Mouse (Mus musculus) layer of hippocampus, adult 2 months (tissue): Measurements from ENCODE around the gene Pck2. TPM values are rescaled to one million over a fixed set of nuclear protein-coding genes. Genes with fewer than 3 reads are reported as not detected.
A peak's percentile ranks its signal among the peaks of the same experiment; 100 is the strongest.

Experiments used
- DNase-seq, 2 experiments: peaks; one replicate each; pipeline ENCODE4 v3.0.0; 2022; ENCODE audit warnings: low spot score in 2 of 2
- H3K27ac ChIP-seq: fragments of 200-600 bp; 2 replicates; pipeline ENCODE4 v1.8.1; 2022
- H3K4me3 ChIP-seq: fragments of 200-600 bp; 2 replicates; pipeline ENCODE4 v1.8.1; 2022; ENCODE audit warnings: mild to moderate bottlenecking
- CTCF ChIP-seq: fragments of 200-600 bp; conservative IDR thresholded peaks from 2 replicates; pipeline ENCODE4 v1.8.1; 2022; ENCODE audit warnings: antibody characterized with exemption, mild to moderate bottlenecking, moderate library complexity
- long read RNA-seq, 2 experiments: library from polyadenylated mRNA; stranded (forward); transcript quantifications; one replicate each; pipeline ENCODE4 v2.0.0; 2021; ENCODE audit warnings: borderline mapping rate in 2 of 2
- total RNA-seq, 2 experiments: library from RNA; stranded (reverse); gene quantifications; 2 replicates each; pipeline ENCODE4 v1.2.3; 2021

The Pck2 gene
- total RNA-seq = 10 to 100 TPM; 45.0 to 47.6 TPM
- long read RNA-seq, experiment 1, transcript Pck2-201 (10 exons, 3,400 nt) = major isoform, 17 of 26 reads
- long read RNA-seq, experiment 1, partial matches to known transcripts = 2 of 26 reads
- long read RNA-seq, experiment 1, other reads (novel, unspliced or antisense) = 7 of 26 reads
- long read RNA-seq, experiment 2, transcript Pck2-201 (10 exons, 3,400 nt) = major isoform, 29 of 36 reads
- long read RNA-seq, experiment 2, partial matches to known transcripts = 1 of 36 reads
- long read RNA-seq, experiment 2, other reads (novel, unspliced or antisense) = 6 of 36 reads

DNA sequence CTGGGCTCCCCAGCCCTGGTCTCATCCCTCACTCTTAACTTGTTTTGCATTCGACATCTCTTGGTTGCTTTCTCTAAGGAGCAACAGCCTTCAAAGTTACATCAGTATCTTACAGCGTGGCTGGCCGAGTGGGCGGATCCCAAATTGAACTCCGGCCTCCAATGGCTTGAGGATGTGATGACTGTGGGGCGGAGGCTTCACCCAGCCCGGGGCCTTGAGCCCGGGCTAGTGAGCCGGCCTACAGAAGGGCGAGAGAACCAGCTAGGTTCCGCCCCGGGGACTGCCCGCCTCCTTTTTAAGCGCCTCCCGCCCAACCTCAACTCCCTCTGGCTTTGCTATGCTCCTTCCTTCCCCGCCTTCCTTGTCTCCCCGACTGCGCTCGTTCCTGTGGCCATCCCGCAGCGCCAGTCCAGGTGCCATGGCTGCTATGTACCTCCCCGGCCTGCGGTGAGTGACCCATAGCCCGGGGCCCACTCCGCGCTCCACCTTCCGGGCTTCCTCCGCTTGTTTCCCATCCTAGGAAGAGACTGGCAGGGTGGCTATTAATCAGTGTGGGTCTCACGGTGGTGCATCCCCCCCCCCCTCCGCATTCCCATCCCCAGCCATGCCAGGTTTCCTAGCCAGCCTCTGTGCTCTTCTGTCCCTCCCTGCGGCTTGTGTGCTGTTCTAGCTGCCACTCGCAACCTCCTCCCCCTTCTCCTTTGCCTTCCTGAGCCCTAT, at the start of gene Pck2:
Gene Pck2 (plus strand): TSS at position 200 of the 720 bp plus-strand sequence.
- H3K27ac ChIP-seq = peak within 1 kb of the TSS; percentile 92
- peak within 1 kb of the TSS; percentile 80 for H3K4me3 ChIP-seq
- peak; percentile 63 to 77 for DNase-seq
- TF ChIP-seq CTCF = no peak

DNA sequence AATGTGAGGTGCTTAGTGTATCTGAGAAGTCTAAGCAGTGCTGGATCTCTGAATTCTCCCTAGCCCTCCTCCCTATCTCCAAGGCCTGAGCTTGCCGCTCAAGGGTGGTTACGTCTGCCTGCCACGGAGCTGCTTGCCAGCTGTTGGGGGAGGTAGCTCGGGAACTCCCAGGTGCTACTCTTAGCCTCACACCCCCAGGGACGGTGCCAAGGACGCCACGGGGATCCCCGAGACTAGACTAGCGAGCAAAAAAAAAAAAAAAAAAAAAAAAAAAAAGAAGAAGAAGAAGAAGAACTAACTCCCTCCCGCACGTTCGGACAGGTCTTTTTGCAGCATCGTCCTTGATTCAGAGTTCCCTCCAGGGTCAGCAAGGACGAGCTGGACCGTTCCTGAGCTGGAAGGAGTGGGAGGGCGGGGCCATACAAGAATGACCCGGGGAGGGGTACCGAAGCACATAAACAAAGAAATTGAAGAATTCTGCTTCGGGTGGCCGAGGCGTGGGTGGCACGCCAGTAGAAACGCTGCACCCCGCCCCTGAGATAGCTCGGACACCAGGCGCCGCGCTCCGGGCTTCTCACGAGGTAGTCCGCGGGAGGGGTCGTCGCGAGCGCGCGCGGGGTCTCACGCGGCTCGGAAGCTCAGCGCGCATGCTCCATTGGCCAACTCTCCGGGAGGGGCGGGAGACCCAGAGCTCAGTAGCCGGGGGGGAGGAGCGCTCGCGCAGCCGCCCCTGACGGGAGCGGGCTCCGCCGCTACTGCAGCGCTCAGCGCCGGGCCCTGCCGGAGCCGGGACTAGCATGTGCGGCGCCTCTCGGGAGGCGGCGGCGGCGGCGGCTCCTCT, 49.5 kb upstream of the Pck2 start, which contains the start of gene Carmil3:
Gene Carmil3 (plus strand): TSS at position 291 of the 841 bp plus-strand sequence.
- peak within 1 kb of the TSS; percentile 84 for H3K4me3 ChIP-seq
- DNase-seq = peak; percentile 80 to 86
- H3K27ac ChIP-seq = peak within 1 kb of the TSS; percentile 94
- peak; percentile 13; the same call in 1 of the 2 replicates for TF ChIP-seq CTCF

DNA sequence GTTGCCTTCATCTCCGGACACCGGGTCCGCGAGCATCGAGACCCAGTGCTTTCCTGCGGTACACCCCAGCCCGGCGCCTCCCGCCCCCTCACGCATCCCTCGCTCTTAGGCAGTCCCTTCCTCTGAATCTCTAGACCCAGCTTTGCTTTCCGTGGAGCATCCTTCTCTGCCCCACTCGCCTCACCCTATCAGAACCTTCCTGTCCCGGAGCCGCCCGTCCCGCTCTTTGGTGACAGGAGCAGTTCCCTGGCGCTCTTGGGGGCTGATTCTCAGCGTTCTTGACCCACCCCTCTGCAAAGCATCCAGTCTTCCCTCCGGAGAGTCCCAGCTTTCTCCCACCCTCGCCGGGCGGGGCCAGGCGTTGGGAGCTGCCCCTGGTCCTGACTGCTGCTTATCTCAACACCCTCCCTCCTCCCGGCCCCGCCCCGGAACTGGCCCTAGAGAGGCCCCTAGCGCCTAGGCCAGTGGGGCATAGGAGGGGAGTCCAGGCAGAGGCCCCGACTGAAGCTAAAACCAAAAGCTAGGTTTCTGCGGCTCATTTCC, 48.7 kb upstream of the Pck2 start:
- Histone ChIP-seq H3K4me3 (peak overlapping the region; percentile 84), H3K27ac (peak overlapping the region; percentile 94)
- peak; percentile 67 to 74 for DNase-seq
- TF ChIP-seq CTCF = no peak

DNA sequence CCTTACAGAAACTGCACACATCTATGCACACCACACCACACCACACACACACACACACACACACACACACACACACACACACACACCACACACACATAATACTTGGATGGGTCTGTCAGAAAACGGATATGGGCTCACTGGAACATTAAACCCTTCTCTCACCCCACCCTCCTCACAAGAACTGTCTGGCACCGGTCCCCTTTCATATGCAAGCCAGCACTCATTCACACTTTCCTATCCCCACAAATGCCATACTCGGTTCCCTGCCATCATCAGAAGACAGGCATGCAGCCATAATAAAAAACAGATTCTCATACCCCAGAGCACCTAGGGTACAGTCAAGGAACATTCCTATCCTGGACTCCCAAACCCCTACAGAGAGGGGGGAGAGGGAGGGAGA, 48.0 kb upstream of the Pck2 start:
- Histone ChIP-seq H3K4me3 (no peak overlapping the region), H3K27ac (no peak overlapping the region)
- DNase-seq = no peak
- TF ChIP-seq CTCF = no peak

DNA sequence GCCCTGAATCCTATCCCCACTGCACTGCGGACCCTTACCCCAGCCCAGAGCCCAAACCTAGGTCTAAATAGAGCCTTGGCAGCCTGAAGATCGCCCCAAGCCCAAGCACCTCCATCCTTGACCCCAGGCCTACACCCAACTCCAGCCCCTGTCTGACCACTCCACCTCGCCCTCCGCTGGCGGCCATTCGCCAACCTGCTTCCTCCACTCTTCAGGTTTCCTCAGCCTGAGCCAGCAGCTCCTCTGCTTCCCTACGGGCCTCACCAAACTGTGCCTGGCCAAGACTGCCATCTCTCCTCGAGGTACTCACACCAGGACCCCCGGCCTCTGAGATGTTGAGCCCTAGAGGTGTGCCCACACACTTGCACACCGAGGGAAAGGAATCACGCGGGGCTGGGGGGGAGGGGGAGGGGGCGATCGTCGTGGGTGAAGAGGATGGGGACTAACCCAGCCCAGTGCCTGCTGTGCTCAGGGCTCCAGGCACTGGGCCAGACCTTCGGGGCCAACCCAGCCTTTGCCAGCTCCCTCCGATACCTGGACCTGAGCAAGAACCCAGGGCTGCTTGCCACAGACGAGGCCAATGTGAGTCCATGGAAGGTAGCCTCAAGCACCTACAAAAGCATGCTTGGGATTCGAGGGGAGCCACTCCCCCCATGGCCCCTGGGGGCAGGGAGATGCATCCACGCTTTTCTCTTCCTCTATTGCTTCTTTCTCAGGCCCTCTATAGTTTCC, 44.4 kb upstream of the Pck2 start:
- TF ChIP-seq CTCF = no peak
- Histone ChIP-seq H3K4me3 (no peak overlapping the region), H3K27ac (no peak overlapping the region)
- DNase-seq = no peak

DNA sequence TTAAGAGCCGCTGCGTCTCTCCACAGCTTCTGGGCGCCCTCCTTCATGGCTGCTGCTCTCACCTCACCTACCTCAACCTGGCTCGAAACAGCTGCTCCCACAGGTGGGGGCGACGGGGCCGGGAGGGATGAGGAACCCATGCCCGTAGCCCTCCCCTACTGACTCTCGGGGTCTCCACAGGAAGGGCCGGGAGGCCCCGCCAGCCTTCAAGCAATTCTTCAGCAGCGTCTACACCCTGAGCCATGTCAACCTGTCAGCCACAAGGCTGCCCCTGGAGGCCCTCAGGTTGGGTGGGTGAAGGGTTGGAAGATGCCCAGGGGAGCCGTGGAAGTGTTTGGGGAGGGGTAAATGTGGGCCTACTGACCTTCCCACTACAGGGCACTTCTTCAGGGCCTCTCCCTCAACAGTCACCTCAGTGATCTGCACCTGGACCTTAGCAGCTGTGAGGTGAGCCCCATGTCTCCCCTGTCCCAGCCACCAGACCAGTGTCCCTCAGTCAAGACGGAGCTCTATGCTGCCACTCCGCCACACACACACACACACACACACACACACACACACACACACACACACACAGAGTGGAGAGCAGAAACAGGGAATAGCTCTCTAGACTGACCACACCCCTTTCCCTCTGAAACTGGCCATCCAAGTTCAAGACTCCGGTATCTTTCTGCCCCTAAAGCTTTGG, 43.2 kb upstream of the Pck2 start:
- no peak overlapping the region for H3K27ac ChIP-seq
- DNase-seq = no peak
- no peak overlapping the region for H3K4me3 ChIP-seq
- no peak for TF ChIP-seq CTCF

DNA sequence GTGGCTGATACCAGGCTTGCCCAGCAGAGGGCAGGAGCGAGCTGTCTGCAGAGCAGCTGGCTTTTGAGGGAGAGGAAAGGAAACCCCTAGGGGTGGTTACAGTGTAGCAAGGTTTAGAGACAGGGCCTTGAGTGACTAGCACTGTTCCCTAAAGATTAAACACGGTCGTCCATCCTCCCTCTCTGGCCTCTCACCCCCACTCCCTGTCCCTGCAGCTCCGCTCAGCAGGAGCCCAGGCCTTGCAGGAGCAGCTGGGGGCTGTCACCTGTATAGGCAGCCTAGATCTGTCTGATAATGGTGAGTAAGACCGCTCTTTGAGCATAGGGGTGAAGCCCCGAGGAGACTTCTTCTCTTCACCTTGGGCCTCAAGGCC, 42.6 kb upstream of the Pck2 start:
- DNase-seq = peak; percentile 84 to 93
- TF ChIP-seq CTCF = peak; percentile 88
- H3K27ac ChIP-seq = peak overlapping the region; percentile 6; the same call in 1 of the 2 replicates

DNA sequence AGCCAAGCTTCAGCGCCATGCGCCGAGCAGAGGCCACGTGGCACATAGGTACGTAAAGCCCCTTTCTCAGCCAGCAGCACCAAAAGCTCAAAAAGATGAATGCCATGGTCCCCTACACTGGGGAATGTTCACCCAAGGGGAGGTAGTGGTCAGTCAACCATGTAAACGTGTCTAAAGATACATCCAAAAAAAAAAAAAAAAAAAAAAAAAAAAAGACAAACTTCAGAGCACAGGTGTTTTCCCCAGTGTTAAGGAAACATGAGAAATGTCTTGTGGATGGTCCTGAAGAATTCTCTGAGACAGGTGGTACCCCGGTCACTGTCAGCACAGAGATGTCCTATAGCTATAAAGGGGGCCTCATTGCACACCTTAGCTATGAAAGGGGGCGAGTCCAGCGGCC, 34.5 kb upstream of the Pck2 start:
- Histone ChIP-seq H3K27ac (no peak overlapping the region), H3K4me3 (no peak overlapping the region)
- no peak for TF ChIP-seq CTCF
- no peak for DNase-seq

More for the DNA sequence above, 42.6 kb upstream of the Pck2 start:
- no peak overlapping the region for H3K4me3 ChIP-seq

DNA sequence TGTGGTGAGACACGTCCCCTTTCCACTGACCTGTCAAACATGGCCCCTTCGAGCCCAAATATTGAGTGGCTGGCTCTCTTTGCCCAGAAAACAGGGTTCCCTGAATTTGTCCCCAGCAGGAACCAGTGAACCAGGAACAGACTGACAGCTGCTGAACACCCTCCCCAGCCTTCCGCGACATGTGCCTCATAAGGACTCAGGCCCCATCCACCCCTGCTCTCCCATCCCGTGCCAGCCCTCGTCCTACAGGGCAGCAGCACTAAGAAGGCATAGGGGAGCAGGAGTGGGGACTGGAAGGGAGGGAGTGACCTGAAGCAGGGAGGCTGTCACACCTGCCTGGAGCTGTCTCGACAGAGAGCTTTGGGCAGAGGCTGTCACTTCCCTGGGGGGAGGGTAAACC, 32.3 kb upstream of the Pck2 start:
- H3K27ac ChIP-seq = peak overlapping the region; percentile 69
- no peak for TF ChIP-seq CTCF
- no peak overlapping the region for H3K4me3 ChIP-seq
- DNase-seq = no peak

DNA sequence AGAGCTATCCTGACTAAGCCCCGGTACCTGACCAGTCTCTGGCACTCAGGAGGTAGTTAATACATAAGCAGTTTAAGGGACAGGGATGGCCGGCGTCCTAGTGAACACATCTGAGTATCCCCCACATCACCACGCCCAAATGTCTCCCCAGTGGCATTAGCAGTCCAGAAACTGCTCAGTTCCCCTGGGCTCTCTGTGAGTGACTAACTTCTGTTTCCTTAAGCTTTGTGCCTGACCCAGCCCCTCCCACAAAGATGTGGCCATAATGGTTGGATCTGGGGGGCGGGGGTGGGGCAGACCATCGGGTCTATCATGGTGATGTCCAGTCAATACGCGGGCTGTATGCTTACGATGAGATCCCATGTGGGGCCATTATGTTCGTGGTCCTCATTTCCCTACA, 30.5 kb upstream of the Pck2 start:
- TF ChIP-seq CTCF = no peak
- H3K27ac ChIP-seq = peak overlapping the region; percentile 100
- H3K4me3 ChIP-seq = peak overlapping the region; percentile 35
- no peak for DNase-seq

DNA sequence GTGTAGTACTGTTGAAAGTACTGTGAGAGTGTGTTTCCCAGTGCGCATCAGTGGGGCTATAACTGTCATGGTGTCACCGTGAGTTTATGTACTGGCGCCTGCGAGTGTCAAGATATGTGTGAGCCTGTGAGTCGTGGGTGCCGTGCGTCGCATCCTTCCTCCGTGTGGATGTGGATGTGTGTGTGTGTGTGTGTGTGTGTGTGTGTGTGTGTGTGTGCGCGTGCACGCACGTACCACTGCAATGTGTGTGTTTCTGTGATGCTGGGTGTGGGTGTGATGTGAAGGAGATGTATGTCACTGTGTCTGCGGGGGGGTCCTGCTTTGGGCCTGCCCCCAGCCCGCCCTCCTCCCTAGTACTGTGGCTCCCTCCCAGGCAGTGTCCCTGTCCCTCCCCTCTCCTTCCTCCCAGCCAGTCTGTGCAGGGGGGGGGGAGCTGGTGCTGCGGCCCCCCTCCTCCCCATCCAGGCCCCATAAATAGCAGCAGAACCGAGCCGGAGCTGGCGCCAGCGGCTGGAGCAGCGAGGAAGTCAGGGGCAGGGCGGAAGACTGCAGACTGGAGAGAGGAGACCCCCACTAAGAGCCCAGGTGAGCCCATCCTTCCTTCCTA, 29.8 kb upstream of the Pck2 start, which contains the start of gene Cpne6:
Gene Cpne6 (plus strand): TSS at position 321 of the 607 bp plus-strand sequence.
- H3K27ac ChIP-seq = peak within 1 kb of the TSS; percentile 100
- no peak for TF ChIP-seq CTCF
- DNase-seq = peak; percentile 68 to 77
- H3K4me3 ChIP-seq = peak within 1 kb of the TSS; percentile 78
